Mouse (Mus musculus) forebrain, embryonic 12.5 days (tissue): ENCODE data around the gene Cenpx. TPM values are rescaled to one million over a fixed set of nuclear protein-coding genes. Genes with fewer than 3 reads are reported as not detected.

Experiments used
- ATAC-seq: fragments of 200-750 bp; cut with Nextera tagmentation; 2 replicates; pipeline ENCODE4 v1.8.0; 2017; ENCODE audit warnings: moderate TSS enrichment; ENCODE audit not compliant: low FRiP score
- H3K27ac ChIP-seq: fragments of 300-500 bp; sonication (generic); 2 replicates; pipeline ENCODE4 v1.5.1; 2016; ENCODE audit warnings: mild to moderate bottlenecking
- H3K27me3 ChIP-seq: fragments of 300-500 bp; sonication (generic); 2 replicates; pipeline ENCODE4 v1.6.1; 2016; ENCODE audit warnings: mild to moderate bottlenecking
- H3K36me3 ChIP-seq: fragments of 300-500 bp; sonication (generic); replicated peaks from 2 replicates; pipeline ENCODE4 v1.6.1; 2016; ENCODE audit warnings: mild to moderate bottlenecking
- H3K4me1 ChIP-seq: fragments of 300-500 bp; sonication (generic); 2 replicates; pipeline ENCODE4 v1.6.1; 2016
- H3K4me2 ChIP-seq: fragments of 300-500 bp; sonication (generic); 2 replicates; pipeline ENCODE4 v1.6.1; 2016; ENCODE audit warnings: mild to moderate bottlenecking, moderate library complexity
- H3K4me3 ChIP-seq: fragments of 300-500 bp; sonication (generic); replicated peaks from 2 replicates; pipeline ENCODE4 v1.5.1; 2016; ENCODE audit warnings: mild to moderate bottlenecking
- H3K9ac ChIP-seq: fragments of 300-500 bp; sonication (generic); 2 replicates; pipeline ENCODE4 v1.6.1; 2016; ENCODE audit warnings: mild to moderate bottlenecking
- H3K9me3 ChIP-seq: fragments of 300-500 bp; sonication (generic); 2 replicates; pipeline ENCODE4 v1.6.1; 2016
- WGBS: fragments of 180-500 bp; shearing (Covaris S2); methylation state at CpG from one replicate; pipeline ENCODE4 v1.1.7; 2016; 5-methylcytosine and 5-hydroxymethylcytosine counted together
- polyA plus RNA-seq: library from polyadenylated mRNA; unstranded; fragments of >200 nt; fragmentation: Nextera tagmentation; extraction: Ambion mirVana; gene quantifications from 2 replicates; pipeline ENCODE4 v1.2.1, GENCODE M21; 2016

Gene Cenpx
- polyA plus RNA-seq, 1 experiment from 2014 or later, result 127 TPM

DNA sequence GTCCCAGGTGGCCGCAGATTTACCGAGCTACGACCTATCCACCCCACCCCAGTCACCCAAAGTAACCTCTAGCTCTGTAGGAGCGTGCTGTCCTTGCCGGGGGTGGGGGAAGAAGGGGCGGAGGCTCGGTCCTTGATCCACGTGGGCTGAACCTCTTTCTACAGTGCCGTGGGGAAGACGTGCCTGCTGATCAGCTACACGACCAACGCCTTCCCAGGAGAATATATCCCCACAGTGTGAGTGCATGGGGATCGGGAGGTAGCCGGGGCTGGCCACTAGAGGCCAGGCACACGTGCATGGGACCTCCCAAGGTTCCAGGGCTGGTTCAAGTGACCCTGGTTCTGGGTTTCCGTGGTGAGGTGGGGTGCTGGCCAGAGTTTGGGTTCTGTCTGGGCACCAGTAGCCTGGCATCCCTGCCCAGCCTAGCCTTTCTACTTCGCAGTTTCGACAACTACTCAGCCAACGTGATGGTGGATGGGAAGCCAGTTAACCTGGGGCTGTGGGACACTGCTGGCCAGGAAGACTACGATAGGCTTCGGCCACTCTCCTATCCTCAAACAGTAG lies 8.6 kb upstream of the Cenpx start:
- peaks cover 33% of the 10 kb centered on the region for H3K27me3 ChIP-seq
- ATAC-seq, result no peak
- H3K4me2 ChIP-seq, result peak overlapping the region; percentile 99
- peak overlapping the region; percentile 88 for H3K9ac ChIP-seq
- 20% methylated on average over 21 of the region's 21 CpGs for WGBS
- H3K36me3 ChIP-seq, result peaks cover 30% of the 10 kb centered on the region
- peaks cover 31% of the 10 kb centered on the region for H3K4me1 ChIP-seq
- H3K4me3 ChIP-seq, result peak overlapping the region; percentile 72
- no peak overlapping the region for H3K27ac ChIP-seq
- H3K9me3 ChIP-seq, result no peaks in the 10 kb centered on the region

DNA sequence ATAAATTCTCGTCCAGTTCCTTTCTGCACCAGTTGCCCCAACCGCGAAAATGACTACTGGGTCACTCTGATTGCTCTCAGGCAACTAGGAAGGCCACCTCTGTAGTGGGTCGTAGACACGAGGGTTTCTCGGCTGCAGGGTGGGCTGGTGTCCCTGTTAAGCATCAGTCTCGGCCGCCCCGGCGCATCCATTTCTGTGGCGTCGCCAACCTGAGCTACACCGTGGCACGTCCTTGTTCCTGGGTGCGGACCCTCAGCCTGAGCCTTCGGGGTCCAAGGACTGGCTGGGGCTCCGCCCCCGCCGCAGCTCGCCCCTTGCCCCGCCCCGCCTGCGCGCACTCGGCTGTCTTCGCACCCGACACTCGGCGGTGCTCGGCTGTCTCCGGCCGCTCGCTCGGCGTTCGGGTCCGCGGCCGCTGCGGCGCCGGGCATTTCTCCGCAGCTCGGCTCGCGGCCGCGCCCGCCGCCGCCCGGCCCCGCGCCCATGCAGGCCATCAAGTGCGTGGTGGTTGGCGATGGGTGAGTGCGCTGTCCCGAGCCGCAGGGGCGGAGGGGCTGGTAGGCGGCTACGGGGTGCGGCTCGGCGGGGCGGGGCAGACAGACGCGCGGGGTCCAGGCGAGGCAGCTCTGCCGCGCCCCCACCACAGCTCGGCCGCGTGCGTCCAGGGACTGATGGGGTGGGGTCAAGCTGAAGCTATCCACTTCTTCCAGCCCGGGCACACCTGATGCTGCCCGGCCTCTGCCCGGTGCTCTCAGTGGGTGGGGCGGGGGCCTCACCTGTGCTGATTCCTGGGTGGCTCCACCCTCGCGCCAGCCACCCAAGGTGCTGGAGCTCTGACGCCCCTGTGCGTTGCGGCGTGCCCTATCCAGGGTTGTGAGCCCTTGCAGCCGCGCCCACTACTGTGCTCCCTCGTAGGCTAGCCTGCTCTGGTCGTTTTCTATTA lies 7.9 kb upstream of the Cenpx start, which contains the start of gene Rac3:
Gene Rac3, plus strand, starts transcription at position 347 of the 943 bp plus-strand sequence.
- Histone ChIP-seq H3K9ac (peak within 1 kb of the TSS; percentile 88), H3K36me3 (peaks cover 35% of the 10 kb centered on the region), H3K4me2 (peak within 1 kb of the TSS; percentile 99), H3K27me3 (peaks cover 33% of the 10 kb centered on the region), H3K4me3 (peak within 1 kb of the TSS; percentile 72), H3K9me3 (no peaks in the 10 kb centered on the region), H3K27ac (peak within 1 kb of the TSS; percentile 59; the same call in 1 of the 2 replicates), H3K4me1 (peaks cover 23% of the 10 kb centered on the region)
- WGBS, result 1% methylated on average over 82 of the region's 90 CpGs
- ATAC-seq, result peak; percentile 91

DNA sequence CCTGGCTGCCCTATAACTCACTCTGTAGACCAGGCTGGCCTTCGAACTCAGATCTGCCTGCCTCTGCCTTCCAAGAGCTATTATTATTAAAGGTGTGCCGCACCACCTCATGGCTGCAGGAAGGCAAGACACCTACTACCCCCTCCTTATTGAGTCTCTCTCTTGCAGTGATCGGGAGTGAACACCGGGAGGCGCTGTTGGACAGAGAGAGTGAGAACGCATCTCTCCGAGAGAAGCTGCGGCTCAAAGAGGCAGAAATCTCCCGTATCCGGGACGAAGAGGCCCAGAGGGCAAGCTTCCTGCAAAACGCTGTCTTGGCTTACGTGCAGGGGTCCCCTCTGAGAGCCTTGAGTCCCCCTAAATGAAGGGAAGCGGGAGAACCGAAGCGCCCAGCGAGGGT lies 6.9 kb upstream of the Cenpx start:
- WGBS, result 10% methylated on average over 17 of the region's 17 CpGs

DNA sequence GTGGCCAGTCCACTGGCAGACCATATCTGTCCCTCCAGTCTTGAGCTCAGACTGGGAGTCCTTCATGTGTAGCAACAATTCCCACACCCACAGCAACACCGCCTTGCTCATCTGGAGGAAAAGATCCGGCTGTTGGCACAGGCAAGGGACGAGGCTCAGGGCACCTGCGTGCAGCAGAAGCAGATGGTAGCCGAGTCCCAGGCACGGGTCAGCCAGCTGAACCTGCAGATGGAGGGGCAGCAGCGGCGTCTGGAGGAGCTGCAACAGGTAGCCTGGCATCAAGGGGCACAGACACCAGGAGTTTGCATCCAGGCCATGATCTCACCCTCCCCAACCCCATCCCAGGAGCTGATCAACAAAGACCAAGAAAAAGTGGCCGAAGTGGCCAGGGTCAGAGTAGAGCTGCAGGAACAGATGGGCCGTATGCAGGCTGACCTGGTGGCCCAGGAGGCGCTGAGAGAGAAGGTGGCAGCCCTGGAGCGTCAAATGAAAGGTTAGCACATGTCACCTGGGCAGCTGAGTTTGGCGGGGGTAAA lies 6.4 kb upstream of the Cenpx start:
- no peak overlapping the region for H3K9ac ChIP-seq
- peaks cover 23% of the 10 kb centered on the region for H3K27me3 ChIP-seq
- H3K36me3 ChIP-seq, result peaks cover 47% of the 10 kb centered on the region
- 84% methylated on average over 13 of the region's 13 CpGs for WGBS
- no peak overlapping the region for H3K27ac ChIP-seq
- ATAC-seq, result no peak
- no peak overlapping the region for H3K4me2 ChIP-seq
- no peaks in the 10 kb centered on the region for H3K9me3 ChIP-seq
- H3K4me3 ChIP-seq, result no peak overlapping the region
- peaks cover 26% of the 10 kb centered on the region for H3K4me1 ChIP-seq

More for the DNA sequence above, 6.9 kb upstream of the Cenpx start:
- H3K9ac ChIP-seq, result peak overlapping the region; percentile 88
- ATAC-seq, result peak; percentile 12; the same call in 1 of the 2 replicates
- no peaks in the 10 kb centered on the region for H3K9me3 ChIP-seq
- H3K27ac ChIP-seq, result no peak overlapping the region; the same call in 1 of the 2 replicates
- peaks cover 21% of the 10 kb centered on the region for H3K4me1 ChIP-seq
- peaks cover 26% of the 10 kb centered on the region for H3K27me3 ChIP-seq
- peaks cover 44% of the 10 kb centered on the region for H3K36me3 ChIP-seq
- H3K4me2 ChIP-seq, result peak overlapping the region; percentile 99
- peak overlapping the region; percentile 72 for H3K4me3 ChIP-seq

DNA sequence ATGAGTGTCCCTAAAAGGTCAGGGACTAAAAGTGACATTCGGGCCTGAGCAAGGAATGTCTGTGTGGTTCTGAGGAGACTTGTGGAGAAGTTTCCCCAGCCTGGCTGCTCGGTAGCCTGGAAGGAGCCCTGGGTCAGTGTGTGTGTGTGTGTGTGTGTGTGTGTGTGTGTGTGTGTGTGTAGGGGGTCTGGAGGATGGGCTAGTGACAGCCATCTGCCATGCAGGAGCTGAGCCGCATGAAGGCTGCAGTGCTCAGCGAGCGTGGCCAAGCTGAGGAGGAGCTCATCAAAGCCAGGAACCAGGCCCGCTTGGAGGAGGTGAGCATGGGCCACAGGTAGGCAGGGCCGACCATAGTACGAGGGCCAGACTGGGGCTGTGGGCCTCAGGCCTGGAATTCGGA lies 5.7 kb upstream of the Cenpx start:
- 90% methylated on average over 9 of the region's 9 CpGs for WGBS
- Histone ChIP-seq H3K4me2 (no peak overlapping the region), H3K27ac (no peak overlapping the region), H3K9ac (no peak overlapping the region), H3K4me1 (peaks cover 32% of the 10 kb centered on the region), H3K27me3 (peaks cover 23% of the 10 kb centered on the region), H3K36me3 (peaks cover 47% of the 10 kb centered on the region), H3K4me3 (no peak overlapping the region), H3K9me3 (no peaks in the 10 kb centered on the region)
- no peak for ATAC-seq

DNA sequence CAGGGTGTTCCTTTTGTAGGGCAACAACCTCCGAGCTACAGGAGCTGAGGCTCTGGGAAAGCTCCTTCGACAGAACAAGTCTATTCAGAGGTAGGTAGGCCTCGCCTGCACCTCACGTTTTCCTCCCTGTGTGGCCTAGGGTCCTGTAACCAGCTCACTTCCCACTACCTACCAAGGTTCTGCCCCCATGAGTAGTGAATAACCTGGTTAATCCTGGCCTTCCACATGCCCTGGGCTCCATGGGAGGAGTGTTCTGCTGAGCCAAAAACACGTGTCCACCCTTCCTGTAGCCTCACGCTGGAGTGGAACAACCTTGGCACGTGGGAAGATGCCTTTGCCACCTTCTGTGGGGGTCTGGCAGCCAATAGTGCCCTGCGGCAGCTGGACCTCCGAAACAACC lies 1.6 kb upstream of the Cenpx start:
- peaks cover 62% of the 10 kb centered on the region for H3K36me3 ChIP-seq
- 0 out of 2 replicates have a peak overlapping the region, but pooled peaks have one; percentile 99 for H3K4me2 ChIP-seq
- 92% methylated on average over 9 of the region's 9 CpGs for WGBS
- H3K4me1 ChIP-seq, result peaks cover 31% of the 10 kb centered on the region
- no peak overlapping the region for H3K9ac ChIP-seq
- H3K4me3 ChIP-seq, result no peak overlapping the region
- no peak overlapping the region for H3K27ac ChIP-seq
- no peak for ATAC-seq
- no peaks in the 10 kb centered on the region for H3K27me3 ChIP-seq
- no peaks in the 10 kb centered on the region for H3K9me3 ChIP-seq

DNA sequence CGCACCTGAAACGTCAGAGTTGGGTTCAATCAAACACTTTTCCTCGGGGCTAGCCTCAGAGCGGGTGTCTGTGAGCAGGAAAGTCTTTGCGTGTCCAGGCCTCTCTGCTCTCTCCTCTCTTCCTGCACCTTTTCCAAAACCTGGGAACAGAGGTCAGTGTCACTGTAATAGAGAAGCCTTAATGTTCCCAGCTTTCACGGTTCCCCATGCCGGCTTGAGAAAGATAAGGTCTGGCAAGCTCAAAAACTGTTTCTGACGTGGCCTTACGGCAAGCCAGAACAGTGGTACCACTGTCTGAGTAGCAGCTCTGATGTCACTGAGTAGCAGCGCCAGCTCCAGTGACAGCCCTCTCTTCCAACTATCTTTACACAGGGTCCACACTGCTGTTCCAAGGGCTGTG lies 1.0 kb upstream of the Cenpx start:
- ATAC-seq, result no peak
- 0 out of 2 replicates have a peak overlapping the region, but pooled peaks have one; percentile 42 for H3K27ac ChIP-seq
- peak overlapping the region; percentile 76 for H3K9ac ChIP-seq
- WGBS, result 64% methylated on average over 10 of the region's 10 CpGs
- peak overlapping the region; percentile 99 for H3K4me2 ChIP-seq
- H3K4me3 ChIP-seq, result peak overlapping the region; percentile 64
- peaks cover 31% of the 10 kb centered on the region for H3K4me1 ChIP-seq
- no peaks in the 10 kb centered on the region for H3K27me3 ChIP-seq
- H3K9me3 ChIP-seq, result no peaks in the 10 kb centered on the region
- peaks cover 62% of the 10 kb centered on the region for H3K36me3 ChIP-seq

DNA sequence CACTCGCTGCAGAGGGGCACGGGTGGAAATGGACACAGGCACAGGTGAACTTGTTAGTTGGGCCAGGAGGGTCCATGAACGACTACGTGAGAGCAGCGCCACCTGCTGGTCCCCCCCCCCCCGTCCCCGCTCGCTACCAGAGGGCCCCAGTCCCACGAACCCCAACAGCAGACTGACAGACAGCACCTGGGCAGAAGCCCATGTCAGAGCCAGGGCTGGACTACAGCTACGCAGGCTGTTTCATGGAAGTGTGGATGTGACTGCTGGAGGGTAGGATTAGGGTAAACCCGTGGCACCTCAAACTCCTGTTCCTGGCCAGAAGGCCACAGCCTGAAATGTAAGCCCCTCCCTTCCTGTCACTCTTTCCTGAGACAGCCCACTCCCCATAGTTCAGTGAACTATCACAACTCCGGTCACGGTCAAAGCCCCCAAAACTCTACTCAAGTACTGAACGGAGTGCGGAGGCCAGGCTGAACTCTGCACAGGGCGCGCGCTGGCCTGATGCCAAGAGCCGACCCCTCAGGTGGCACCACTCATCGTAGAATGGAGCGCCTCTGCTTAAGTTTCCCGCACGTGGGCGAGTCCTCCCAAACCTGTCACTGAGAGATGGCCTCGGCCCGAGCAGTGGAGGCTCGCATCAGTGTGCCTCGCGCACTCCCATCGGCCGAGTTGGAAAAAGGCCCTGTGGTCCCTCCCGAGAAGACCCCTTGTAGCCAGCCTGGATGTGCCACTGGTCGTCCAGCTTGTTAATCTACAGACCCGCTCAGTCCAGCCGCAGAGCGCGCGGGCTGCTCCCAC lies 568 bp downstream of the Cenpx start:
- Histone ChIP-seq H3K4me2 (peak overlapping the region; percentile 99), H3K27me3 (no peaks in the 10 kb centered on the region), H3K9me3 (no peaks in the 10 kb centered on the region), H3K27ac (peak overlapping the region; percentile 73), H3K4me3 (peak overlapping the region; percentile 64), H3K36me3 (peaks cover 55% of the 10 kb centered on the region), H3K9ac (peak overlapping the region; percentile 67), H3K4me1 (peaks cover 33% of the 10 kb centered on the region)
- ATAC-seq, result peak; percentile 59
- under 1% methylated on average over 38 of the region's 38 CpGs for WGBS

DNA sequence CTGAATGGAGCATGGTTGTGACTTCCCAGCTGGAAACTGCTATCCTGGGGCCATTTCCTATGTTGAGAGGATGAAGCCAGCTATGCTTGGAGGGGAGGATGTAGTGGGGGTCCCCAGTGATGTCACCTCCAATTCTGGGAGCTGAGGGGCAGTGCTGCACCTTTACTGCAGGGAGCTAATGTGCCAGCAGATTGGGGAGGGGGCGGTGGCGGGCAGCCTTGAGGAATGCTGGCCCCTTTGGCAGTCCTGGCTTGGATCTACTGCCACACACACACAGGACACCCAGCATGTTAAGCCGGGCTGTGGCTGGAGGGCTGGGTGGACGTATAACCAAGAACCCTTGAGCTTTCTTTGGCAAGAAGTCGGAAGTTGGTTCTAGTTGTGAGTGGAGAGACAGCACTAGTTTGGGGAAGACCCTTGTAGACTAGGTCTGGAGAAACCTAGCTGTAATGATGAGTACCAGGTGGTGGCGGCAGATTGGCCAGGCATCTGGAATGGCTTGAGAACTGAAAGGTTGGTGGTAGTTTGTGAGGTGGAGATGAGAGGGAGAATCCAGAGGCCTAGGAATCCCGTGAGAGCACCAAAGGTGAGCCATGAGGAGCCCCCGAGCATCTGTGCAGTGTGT lies 1.4 kb downstream of the Cenpx start:
- no peak for ATAC-seq
- H3K36me3 ChIP-seq, result peaks cover 47% of the 10 kb centered on the region
- 66% methylated on average over 8 of the region's 8 CpGs for WGBS
- H3K4me3 ChIP-seq, result peak overlapping the region; percentile 8; the same call in 1 of the 2 replicates
- 0 out of 2 replicates have a peak overlapping the region, but pooled peaks have one; percentile 25 for H3K9ac ChIP-seq
- H3K4me1 ChIP-seq, result peaks cover 42% of the 10 kb centered on the region
- no peaks in the 10 kb centered on the region for H3K27me3 ChIP-seq
- no peak overlapping the region for H3K27ac ChIP-seq
- no peaks in the 10 kb centered on the region for H3K9me3 ChIP-seq
- peak overlapping the region; percentile 99 for H3K4me2 ChIP-seq

DNA sequence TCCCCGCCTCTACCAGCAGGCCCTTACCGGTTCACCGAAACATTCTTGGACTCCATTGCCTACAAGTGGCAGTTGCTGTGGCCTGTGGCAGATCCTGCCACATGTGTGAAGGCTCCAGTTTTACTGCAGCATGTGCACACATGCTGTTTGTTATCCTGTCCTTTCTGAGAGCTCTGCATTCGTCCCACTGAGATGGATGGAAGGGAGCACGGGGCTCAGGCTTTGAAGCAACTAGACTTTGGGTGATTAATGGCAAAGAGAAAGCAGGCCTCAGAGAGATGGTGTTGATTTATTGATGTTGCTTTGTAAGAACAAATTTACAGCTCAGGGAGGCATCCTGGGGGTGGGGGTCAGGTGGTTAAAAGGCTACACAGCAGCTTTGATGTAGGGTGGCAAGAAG lies 2.9 kb downstream of the Cenpx start:
- Histone ChIP-seq H3K4me2 (no peak overlapping the region), H3K4me1 (peaks cover 56% of the 10 kb centered on the region)

DNA sequence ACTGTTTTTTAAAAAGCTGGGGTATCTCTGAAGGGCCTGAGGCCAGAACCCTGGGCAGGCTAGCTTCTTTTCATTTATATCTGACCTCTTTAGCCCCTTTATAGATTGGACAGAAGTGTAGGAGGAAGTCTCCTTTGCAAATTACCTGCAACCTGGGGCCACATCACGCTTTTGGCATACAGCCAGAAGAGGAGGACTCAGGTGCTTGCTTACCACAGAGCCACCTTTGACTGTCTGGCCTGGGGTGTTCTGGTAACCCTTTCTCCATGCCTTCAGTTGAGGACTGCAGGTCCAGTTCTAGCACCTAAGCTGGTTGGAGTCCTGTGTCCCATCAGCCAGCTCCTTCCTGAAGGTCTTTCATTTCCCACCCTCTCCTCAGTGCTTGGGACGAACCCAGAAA lies 4.0 kb downstream of the Cenpx start:
- no peaks in the 10 kb centered on the region for H3K9me3 ChIP-seq
- no peak overlapping the region for H3K4me3 ChIP-seq
- no peak overlapping the region for H3K4me2 ChIP-seq
- H3K36me3 ChIP-seq, result peaks cover 31% of the 10 kb centered on the region
- 0 out of 2 replicates have a peak, but pooled peaks cover 8% of the 10 kb centered on the region for H3K27me3 ChIP-seq
- H3K9ac ChIP-seq, result 0 out of 2 replicates have a peak overlapping the region, but pooled peaks have one; percentile 12
- no peak for ATAC-seq
- H3K27ac ChIP-seq, result no peak overlapping the region
- 87% methylated on average over 2 of the region's 2 CpGs for WGBS
- peaks cover 58% of the 10 kb centered on the region for H3K4me1 ChIP-seq

More for the DNA sequence above, 2.9 kb downstream of the Cenpx start:
- no peak for ATAC-seq
- Histone ChIP-seq H3K27me3 (0 out of 2 replicates have a peak, but pooled peaks cover 4% of the 10 kb centered on the region), H3K36me3 (peaks cover 36% of the 10 kb centered on the region), H3K9ac (no peak overlapping the region), H3K27ac (no peak overlapping the region), H3K4me3 (no peak overlapping the region), H3K9me3 (no peaks in the 10 kb centered on the region)
- WGBS, result 86% methylated on average over 5 of the region's 5 CpGs
